Mouse (Mus musculus): ENCODE measurements at regions not wholly inside any gene's neighbourhood (a gene's known extent, or its start where the extent isn't known, plus 50 kb on each side); places are given as distances from the start of the nearest gene placed in this dataset.

GRCm38 (mm10) chr10:117896911-117897643 is 51.2 kb upstream of the Rap1b start:
- Histone ChIP-seq H3K27me3 (ENCODE audit: control insufficient read depth, insufficient read depth, low read length, poor library complexity, severe bottlenecking) (no peaks in the 10 kb centered on the region), H3K36me3 (ENCODE audit: control insufficient read depth, insufficient read depth, low read length, poor library complexity, severe bottlenecking) (no peaks in the 10 kb centered on the region)
- no peak for DNase-seq (ENCODE audit: low read depth, low spot score)

- Histone ChIP-seq H3K27me3 (ENCODE audit: control insufficient read depth, insufficient read depth, low read length, poor library complexity, severe bottlenecking) (no peaks in the 10 kb centered on the region), H3K36me3 (ENCODE audit: control insufficient read depth, insufficient read depth, low read length, poor library complexity, severe bottlenecking) (no peaks in the 10 kb centered on the region)
- peak; percentile 56 for DNase-seq (ENCODE audit: low read depth, low spot score)
Measured at GRCm38 (mm10) chr10:117897766-117898165, 51.9 kb upstream of the Rap1b start.

- H3K36me3 ChIP-seq (ENCODE audit: control insufficient read depth, insufficient read depth, low read length, poor library complexity, severe bottlenecking) = no peaks in the 10 kb centered on the region
- H3K27me3 ChIP-seq (ENCODE audit: control insufficient read depth, insufficient read depth, low read length, poor library complexity, severe bottlenecking) = no peaks in the 10 kb centered on the region
- no peak for DNase-seq (ENCODE audit: low read depth, low spot score)
Measured at GRCm38 (mm10) chr10:117898391-117898790, 52.6 kb upstream of the Rap1b start.

- no peaks in the 10 kb centered on the region for H3K27me3 ChIP-seq (ENCODE audit: control insufficient read depth, insufficient read depth, low read length, poor library complexity, severe bottlenecking)
- peak; percentile 52 for DNase-seq (ENCODE audit: low read depth, low spot score)
- H3K36me3 ChIP-seq (ENCODE audit: control insufficient read depth, insufficient read depth, low read length, poor library complexity, severe bottlenecking) = no peaks in the 10 kb centered on the region
Measured at GRCm38 (mm10) chr10:117899410-117899935, 53.6 kb upstream of the Rap1b start.

- H3K36me3 ChIP-seq (ENCODE audit: control insufficient read depth, insufficient read depth, low read length, poor library complexity, severe bottlenecking) = no peaks in the 10 kb centered on the region
- DNase-seq (ENCODE audit: low read depth, low spot score) = peak; percentile 51
- no peaks in the 10 kb centered on the region for H3K27me3 ChIP-seq (ENCODE audit: control insufficient read depth, insufficient read depth, low read length, poor library complexity, severe bottlenecking)
Measured at GRCm38 (mm10) chr10:117905666-117906266, 59.9 kb upstream of the Rap1b start.

GRCm38 (mm10) chr10:117906267-117906811 is 60.5 kb upstream of the Rap1b start:
- Histone ChIP-seq H3K27me3 (ENCODE audit: control insufficient read depth, insufficient read depth, low read length, poor library complexity, severe bottlenecking) (no peaks in the 10 kb centered on the region), H3K36me3 (ENCODE audit: control insufficient read depth, insufficient read depth, low read length, poor library complexity, severe bottlenecking) (no peaks in the 10 kb centered on the region)
- DNase-seq (ENCODE audit: low read depth, low spot score) = peak; percentile 69

GRCm38 (mm10) chr10:117908079-117908675 is 62.3 kb upstream of the Rap1b start:
- no peaks in the 10 kb centered on the region for H3K36me3 ChIP-seq (ENCODE audit: control insufficient read depth, insufficient read depth, low read length, poor library complexity, severe bottlenecking)
- no peaks in the 10 kb centered on the region for H3K27me3 ChIP-seq (ENCODE audit: control insufficient read depth, insufficient read depth, low read length, poor library complexity, severe bottlenecking)
- no peak for DNase-seq (ENCODE audit: low read depth, low spot score)

GRCm38 (mm10) chr10:117909155-117909554 is 63.3 kb upstream of the Rap1b start:
- H3K27me3 ChIP-seq (ENCODE audit: control insufficient read depth, insufficient read depth, low read length, poor library complexity, severe bottlenecking) = no peaks in the 10 kb centered on the region
- no peaks in the 10 kb centered on the region for H3K36me3 ChIP-seq (ENCODE audit: control insufficient read depth, insufficient read depth, low read length, poor library complexity, severe bottlenecking)
- DNase-seq (ENCODE audit: low read depth, low spot score) = peak; percentile 78

GRCm38 (mm10) chr10:117909811-117910239 is 64.0 kb upstream of the Rap1b start:
- Histone ChIP-seq H3K27me3 (ENCODE audit: control insufficient read depth, insufficient read depth, low read length, poor library complexity, severe bottlenecking) (no peaks in the 10 kb centered on the region), H3K36me3 (ENCODE audit: control insufficient read depth, insufficient read depth, low read length, poor library complexity, severe bottlenecking) (no peaks in the 10 kb centered on the region)
- DNase-seq (ENCODE audit: low read depth, low spot score) = peak; percentile 78

GRCm38 (mm10) chr10:117910426-117910825 is 64.6 kb upstream of the Rap1b start:
- peak; percentile 86 for DNase-seq (ENCODE audit: low read depth, low spot score)
- Histone ChIP-seq H3K36me3 (ENCODE audit: control insufficient read depth, insufficient read depth, low read length, poor library complexity, severe bottlenecking) (no peaks in the 10 kb centered on the region), H3K27me3 (ENCODE audit: control insufficient read depth, insufficient read depth, low read length, poor library complexity, severe bottlenecking) (no peaks in the 10 kb centered on the region)

GRCm38 (mm10) chr10:117915011-117915735 is 69.3 kb upstream of the Rap1b start:
- H3K27me3 ChIP-seq (ENCODE audit: control insufficient read depth, insufficient read depth, low read length, poor library complexity, severe bottlenecking) = no peaks in the 10 kb centered on the region
- H3K36me3 ChIP-seq (ENCODE audit: control insufficient read depth, insufficient read depth, low read length, poor library complexity, severe bottlenecking) = no peaks in the 10 kb centered on the region
- no peak for DNase-seq (ENCODE audit: low read depth, low spot score)

- no peaks in the 10 kb centered on the region for H3K27me3 ChIP-seq (ENCODE audit: control insufficient read depth, insufficient read depth, low read length, poor library complexity, severe bottlenecking)
- no peaks in the 10 kb centered on the region for H3K36me3 ChIP-seq (ENCODE audit: control insufficient read depth, insufficient read depth, low read length, poor library complexity, severe bottlenecking)
- no peak for DNase-seq (ENCODE audit: low read depth, low spot score)
Measured at GRCm38 (mm10) chr10:117916280-117916679, 70.4 kb upstream of the Rap1b start.

- Histone ChIP-seq H3K36me3 (ENCODE audit: control insufficient read depth, insufficient read depth, low read length, poor library complexity, severe bottlenecking) (no peaks in the 10 kb centered on the region), H3K27me3 (ENCODE audit: control insufficient read depth, insufficient read depth, low read length, poor library complexity, severe bottlenecking) (no peaks in the 10 kb centered on the region)
- no peak for DNase-seq (ENCODE audit: low read depth, low spot score)
Measured at GRCm38 (mm10) chr10:117917870-117918269, 72.0 kb upstream of the Rap1b start.

- Histone ChIP-seq H3K27me3 (ENCODE audit: control insufficient read depth, insufficient read depth, low read length, poor library complexity, severe bottlenecking) (no peaks in the 10 kb centered on the region), H3K36me3 (ENCODE audit: control insufficient read depth, insufficient read depth, low read length, poor library complexity, severe bottlenecking) (no peaks in the 10 kb centered on the region)
- DNase-seq (ENCODE audit: low read depth, low spot score) = no peak
Measured at GRCm38 (mm10) chr10:117918616-117919015, 72.8 kb upstream of the Rap1b start.
